Mouse (Mus musculus) neutrophil, adult 59 days (primary cell): ENCODE data around the gene Myd88. TPM values are rescaled to one million over a fixed set of nuclear protein-coding genes. Genes with fewer than 3 reads are reported as not detected.

ENCODE experiments used
- total RNA-seq, 2 experiments: library from RNA; stranded (reverse); gene quantifications; 1 replicate in 1 of 2; 2 replicates in 1 of 2; pipeline ENCODE4 v1.2.4; 2023

The Myd88 gene
- 10 to 100 TPM; 81.8 to 86.1 TPM for total RNA-seq

DNA sequence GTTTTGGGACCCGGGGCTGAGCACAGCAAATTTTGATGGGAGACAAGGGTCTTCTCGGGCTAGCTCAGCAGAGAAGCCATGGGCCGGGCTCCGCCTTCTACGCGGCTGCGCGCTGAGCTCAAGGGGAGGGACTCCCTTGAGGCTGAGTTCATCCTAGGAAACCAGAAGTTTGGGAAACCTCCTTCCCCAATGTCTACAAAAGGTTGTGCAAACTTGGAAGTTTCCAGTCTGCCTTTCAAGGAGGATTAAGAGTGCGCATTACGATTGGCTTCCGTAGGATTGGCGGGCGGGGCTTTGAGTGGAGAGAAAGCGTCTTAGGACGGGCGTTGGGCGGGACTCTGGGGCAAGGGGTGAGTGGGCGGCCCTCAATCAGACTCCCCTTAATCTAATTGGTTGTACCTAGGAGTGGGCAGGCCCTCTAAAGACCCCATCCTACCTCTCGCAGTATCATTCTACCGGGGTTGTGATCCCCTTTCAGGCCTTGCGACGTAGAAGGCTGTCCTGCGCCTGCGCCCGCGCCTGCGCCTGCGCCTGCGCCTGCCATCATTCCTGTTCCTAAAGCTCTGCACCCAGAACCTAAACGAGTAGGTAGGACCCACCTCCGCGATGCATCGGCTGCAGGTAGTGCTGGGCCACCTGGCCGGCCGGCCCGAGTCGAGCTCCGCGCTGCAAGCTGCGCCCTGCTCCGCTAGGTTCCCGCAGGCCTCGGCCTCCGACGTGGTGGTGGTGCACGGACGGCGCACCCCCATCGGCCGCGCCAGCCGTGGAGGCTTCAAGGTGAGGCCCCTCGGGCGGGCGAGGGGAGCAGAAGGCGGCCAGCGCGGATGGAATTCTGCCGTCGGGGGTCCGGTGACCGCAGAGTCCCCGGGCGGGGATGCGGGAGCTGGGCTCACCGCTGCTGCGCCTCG, at the start of gene Myd88:
Gene Myd88 (minus strand): TSS at position 503 of the 908 bp plus-strand sequence.

DNA sequence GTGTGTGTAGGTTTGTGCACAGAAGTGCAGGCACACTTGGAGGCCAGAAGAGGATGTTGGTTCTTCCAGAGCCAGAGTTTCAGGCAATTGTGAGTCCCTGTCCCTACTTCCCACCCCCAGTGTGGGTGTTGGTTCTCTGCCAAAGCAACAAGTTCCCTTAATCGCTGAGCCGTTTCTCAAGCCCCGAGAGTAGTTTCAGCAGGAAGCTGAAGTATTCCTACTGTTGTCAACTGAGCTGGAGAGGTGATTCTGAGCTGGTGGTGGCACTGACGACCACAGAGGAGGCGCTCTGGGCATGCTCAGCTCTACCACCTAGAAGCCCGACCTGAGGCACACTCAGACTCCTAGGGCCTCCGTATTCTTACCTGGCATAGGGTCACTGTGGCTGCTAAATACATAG, 24.1 kb upstream of the Myd88 start, which contains the start of gene Slc22a14:
Gene Slc22a14 (minus strand): TSS at position 270 of the 400 bp plus-strand sequence.

GRCm38 (mm10) chr9:119357331-119358057, 16.3 kb upstream of the Myd88 start, which contains the start of gene Xylb:
TSS of gene Xylb (plus strand) at chr9:119357381.

GRCm38 (mm10) chr9:119339558-119340211, 1.5 kb downstream of the Myd88 start, which contains the start of gene Acaa1a:
TSS of gene Acaa1a (plus strand) at chr9:119339676.

GRCm38 (mm10) chr9:119322289-119323259, 18.6 kb downstream of the Myd88 start, which contains the start of gene Oxsr1:
TSS of gene Oxsr1 (minus strand) at chr9:119322427.

Other genes starting within 250 kb of the Myd88 start
- gene Plcd1, start 247.9 kb downstream of the Myd88 start, total RNA-seq = 1 to 10 TPM; 1.2 to 1.5 TPM
- gene Dlec1, start 238.9 kb downstream of the Myd88 start, total RNA-seq = not detected
- gene Acaa1b, start 184.3 kb downstream of the Myd88 start, total RNA-seq = under 1 TPM; 0.42 to 0.82 TPM
- not detected for gene Gm47289, start 182.2 kb downstream of the Myd88 start, total RNA-seq
- not detected for gene Slc22a13, start 132.3 kb downstream of the Myd88 start, total RNA-seq
- gene Oxsr1, start 19.0 kb downstream of the Myd88 start, total RNA-seq = 10 to 100 TPM; 23.8 to 24.9 TPM
- gene Acaa1a, start 1.7 kb downstream of the Myd88 start, total RNA-seq = 10 to 100 TPM; 44.5 to 55.5 TPM
- gene Xylb, start 16.0 kb upstream of the Myd88 start, total RNA-seq = 1 to 10 TPM in 1 of 2 experiments, under 1 TPM in 1; 0.99 to 1.6 TPM
- not detected for gene Slc22a14, start 24.1 kb upstream of the Myd88 start, total RNA-seq
- 1 to 10 TPM; 1.6 to 2.0 TPM for gene Acvr2b, start 60.7 kb upstream of the Myd88 start, total RNA-seq
- 1 to 10 TPM; 3.0 to 3.5 TPM for gene Exog, start 103.5 kb upstream of the Myd88 start, total RNA-seq
- gene Scn5a, start 237.6 kb upstream of the Myd88 start, total RNA-seq = not detected